Mouse (Mus musculus): ENCODE results near the gene B4galt3.
"Not testable (repeated sequence)": the region's sequence is repeated elsewhere in the genome, so short reads cannot be mapped to it uniquely, and the experiment has no call there.

Gene B4galt3

DNA sequence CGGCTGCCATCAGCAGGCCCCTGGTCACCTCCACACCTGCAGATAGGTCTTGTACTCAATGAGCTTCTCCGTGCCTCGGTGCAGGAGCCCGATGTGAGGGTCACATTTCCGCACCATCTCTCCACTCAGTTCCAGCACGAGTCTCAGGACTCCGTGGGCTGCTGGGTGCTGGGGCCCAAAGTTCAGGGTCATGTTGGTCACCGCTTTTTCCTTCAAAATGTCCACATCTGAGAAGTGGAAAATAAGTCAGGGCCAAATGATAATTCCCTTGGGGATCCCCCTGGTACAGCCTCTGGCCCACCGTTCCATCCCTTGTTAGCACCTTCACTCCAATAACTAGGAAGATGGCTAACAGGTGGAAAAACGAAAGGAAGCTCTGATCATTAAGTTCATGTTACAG, 29.2 kb upstream of the B4galt3 start:
- DNase-seq (ENCODE audit: low spot score): no peak

- DNase-seq (ENCODE audit: low spot score): not testable (repeated sequence)
These were observed 28.2 kb upstream of the B4galt3 start for GRCm38 (mm10) chr1:171241952-171242351.

DNA sequence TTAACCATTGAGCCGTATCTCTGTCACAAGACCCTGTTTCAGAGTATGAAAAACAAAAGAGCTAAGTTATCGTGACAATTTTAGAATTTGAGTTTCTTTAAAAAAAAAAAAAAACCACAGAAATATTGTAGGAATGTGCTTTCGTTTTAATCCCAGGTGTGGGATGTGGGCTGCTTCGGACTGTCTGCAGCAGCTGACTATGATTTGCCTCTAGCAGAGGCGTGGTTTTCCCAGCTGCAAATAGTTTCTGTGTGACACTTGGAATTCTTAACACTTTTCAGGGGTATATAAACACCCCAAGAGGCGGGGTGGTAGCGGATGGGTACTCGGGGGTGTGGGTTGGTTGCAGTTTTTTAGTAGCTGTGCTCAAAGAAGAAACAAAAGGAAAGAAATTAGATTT, 24.8 kb upstream of the B4galt3 start:
- no peak for DNase-seq (ENCODE audit: low spot score)

DNA sequence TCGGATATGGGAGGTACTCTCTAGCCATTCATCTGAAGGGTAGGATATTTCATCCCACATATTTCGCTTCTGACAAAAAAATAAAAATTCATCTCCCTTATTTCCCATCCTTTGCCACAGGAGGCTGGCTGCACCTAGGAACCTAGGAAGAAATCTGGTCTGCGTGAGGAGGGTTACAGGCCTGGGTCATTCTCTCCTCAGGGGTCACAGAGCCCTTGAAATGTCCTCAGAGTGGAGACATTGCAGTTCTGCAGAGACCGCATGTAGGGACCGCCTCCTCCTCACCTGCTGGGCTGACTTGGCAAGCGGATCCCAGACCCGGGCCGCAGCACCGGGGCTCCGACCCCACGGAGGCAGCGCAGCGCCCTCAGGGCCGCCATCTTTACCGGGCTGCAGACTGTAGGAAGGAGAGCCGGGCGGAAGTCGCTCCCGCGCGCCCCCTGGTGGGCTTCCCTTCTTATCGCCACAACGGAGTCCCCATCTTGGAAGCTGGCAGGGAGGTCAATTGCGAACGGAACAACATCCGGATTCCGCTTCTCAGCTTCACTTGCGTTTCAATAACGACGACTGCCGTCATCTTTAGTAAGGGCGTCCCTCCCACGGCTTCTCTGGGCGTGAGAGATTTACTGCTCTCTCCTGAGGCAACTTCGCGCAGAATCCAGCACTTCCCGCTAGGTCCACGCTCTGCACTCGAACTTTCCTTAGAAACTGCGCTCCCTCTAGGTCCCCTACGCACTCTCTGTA, 23.2 kb upstream of the B4galt3 start:
- peak; percentile 85 for DNase-seq (ENCODE audit: low spot score)

GRCm38 (mm10) chr1:171247453-171247841, 22.7 kb upstream of the B4galt3 start:
- no peak for DNase-seq (ENCODE audit: low spot score)

DNA sequence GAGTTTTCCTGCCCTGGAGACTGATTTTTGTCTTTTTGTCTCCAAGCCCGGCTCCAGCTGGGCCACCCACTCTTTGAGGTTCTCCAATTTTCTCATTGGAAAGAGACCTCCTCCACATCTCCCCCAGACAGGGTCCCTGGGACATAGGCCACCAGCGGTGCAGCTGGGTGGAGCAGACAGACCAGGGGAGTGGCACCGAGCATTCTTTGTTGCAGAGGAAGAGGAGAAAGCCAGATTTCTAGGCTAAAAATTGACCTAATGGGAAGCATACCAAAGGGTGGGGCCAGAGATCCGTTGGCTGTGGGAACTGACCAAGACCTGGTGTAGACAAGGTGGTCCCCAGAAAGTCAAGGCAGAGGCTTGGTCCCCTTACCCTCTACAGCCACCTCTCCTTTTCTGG, 22.2 kb upstream of the B4galt3 start:
- no peak for DNase-seq (ENCODE audit: low spot score)

- no peak for DNase-seq (ENCODE audit: low spot score)
These were observed 21.5 kb upstream of the B4galt3 start for GRCm38 (mm10) chr1:171248386-171249226.

GRCm38 (mm10) chr1:171249913-171250600, 20.1 kb upstream of the B4galt3 start, which contains the start of gene Adamts4:
Gene Adamts4 (plus strand): TSS chr1:171250421.
- DNase-seq (ENCODE audit: low spot score): no peak

DNA sequence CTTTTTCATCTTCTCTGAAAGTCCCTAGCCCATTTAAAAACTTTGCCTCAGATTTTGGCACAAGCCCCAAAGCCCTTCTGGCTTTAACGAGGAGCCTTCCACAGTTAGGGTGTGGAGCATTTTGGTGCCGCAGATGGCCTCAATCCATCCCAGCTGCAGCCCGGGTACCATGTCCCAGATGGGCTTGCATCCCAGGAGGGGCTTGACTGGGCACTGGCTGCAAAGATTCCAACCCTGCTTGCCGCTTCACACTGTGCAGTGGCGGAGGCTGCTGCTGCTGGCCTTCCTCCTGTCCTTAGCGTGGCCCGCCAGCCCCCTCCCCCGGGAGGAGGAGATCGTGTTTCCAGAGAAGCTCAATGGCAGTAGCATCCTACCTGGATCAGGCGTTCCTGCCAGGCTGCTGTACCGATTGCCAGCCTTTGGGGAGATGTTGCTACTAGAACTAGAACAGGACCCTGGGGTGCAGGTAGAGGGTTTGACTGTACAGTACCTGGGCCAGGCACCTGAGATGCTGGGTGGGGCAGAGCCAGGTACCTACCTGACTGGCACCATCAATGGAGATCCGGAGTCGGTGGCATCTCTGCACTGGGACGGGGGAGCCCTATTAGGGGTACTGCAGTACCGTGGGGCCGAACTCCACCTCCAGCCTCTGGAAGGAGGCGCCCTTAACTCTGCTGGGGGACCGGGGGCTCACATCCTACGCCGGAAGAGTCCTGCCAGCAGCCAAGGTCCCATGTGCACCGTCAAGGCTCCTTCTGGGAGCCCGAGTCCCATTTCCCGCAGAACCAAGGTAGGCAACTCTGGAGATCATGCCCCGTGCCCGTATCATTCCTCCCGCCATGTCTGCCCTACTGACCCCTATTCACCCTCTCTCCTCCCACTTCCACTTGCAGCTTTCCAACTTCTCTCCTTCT, 19.2 kb upstream of the B4galt3 start, which contains the start of gene Ndufs2:
Ndufs2 (minus strand) TSS at position 709 of the 914 bp plus-strand sequence.
- DNase-seq (ENCODE audit: low spot score): no peak

DNA sequence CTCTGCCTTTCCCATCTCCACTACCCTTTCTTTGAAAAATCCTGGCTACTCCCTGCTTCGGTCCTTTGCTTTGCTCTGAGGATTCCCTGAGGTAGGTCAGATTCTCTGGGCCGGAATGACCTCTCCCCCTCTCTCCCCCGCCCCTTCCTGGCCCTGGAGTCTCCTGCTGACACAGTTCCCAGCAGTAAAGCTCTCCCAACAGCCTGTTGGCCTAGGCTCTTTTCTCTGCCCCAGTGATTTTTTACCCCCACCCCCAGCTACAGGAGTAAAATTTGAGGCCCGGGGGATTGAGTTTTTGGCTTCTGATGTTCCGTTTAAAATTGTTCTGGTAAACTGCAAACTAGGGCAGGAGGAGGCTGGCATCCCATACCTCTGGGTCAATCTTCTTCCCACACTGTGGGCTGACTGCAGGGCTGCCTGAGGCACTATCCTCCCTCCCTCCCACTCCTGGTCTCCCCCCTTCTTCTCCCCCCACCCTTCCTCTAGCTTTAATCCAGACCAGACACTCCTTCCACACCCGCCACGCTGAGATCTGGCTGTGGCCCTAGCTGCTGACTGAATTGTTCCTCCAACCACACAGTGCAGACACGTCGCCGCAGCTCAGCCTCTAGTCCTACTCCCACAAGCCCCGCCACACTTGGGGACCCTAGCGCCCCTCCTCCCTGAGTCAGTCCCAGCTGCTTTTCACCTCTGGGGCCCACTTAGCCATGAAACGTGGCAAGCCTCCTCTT, 18.4 kb upstream of the B4galt3 start:
- DNase-seq (ENCODE audit: low spot score): no peak

DNA sequence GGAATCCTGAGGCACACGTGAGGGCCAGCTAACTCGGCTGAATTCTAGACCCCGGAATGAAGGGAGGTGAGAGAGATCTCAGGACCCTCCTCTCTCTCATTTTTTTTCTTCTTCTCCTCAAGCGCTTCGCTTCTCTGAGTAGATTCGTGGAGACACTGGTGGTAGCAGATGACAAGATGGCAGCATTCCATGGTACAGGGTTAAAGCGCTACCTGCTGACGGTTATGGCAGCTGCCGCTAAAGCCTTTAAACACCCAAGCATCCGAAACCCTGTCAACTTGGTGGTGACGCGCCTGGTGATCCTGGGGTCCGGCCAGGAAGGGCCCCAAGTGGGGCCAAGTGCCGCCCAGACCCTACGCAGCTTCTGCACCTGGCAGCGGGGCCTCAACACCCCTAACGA, 17.7 kb upstream of the B4galt3 start:
- no peak for DNase-seq (ENCODE audit: low spot score)

DNA sequence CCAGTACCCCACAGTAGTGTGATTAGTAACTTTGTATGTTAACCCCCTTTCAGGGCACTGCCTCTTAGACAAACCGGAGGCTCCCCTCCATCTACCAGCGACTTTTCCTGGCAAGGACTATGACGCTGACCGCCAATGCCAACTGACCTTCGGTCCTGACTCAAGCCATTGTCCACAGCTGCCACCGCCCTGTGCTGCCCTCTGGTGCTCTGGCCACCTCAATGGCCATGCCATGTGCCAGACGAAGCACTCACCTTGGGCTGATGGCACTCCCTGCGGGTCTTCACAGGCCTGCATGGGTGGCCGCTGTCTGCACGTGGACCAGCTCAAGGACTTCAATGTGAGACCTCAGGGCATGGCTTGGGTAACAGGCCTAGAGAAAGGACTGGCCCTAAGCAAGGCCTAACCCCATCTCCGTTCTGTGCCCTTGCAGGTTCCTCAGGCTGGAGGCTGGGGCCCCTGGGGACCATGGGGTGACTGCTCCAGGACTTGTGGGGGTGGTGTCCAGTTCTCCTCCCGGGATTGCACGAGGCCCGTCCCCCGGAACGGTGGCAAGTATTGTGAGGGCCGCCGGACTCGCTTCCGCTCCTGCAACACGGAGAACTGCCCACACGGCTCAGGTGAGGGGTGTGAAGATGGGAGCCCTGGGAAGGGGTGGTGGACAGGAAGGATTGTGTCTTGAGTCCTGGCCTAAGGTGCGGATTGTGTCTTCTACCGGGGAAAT, 13.9 kb upstream of the B4galt3 start:
- DNase-seq (ENCODE audit: low spot score): no peak

DNA sequence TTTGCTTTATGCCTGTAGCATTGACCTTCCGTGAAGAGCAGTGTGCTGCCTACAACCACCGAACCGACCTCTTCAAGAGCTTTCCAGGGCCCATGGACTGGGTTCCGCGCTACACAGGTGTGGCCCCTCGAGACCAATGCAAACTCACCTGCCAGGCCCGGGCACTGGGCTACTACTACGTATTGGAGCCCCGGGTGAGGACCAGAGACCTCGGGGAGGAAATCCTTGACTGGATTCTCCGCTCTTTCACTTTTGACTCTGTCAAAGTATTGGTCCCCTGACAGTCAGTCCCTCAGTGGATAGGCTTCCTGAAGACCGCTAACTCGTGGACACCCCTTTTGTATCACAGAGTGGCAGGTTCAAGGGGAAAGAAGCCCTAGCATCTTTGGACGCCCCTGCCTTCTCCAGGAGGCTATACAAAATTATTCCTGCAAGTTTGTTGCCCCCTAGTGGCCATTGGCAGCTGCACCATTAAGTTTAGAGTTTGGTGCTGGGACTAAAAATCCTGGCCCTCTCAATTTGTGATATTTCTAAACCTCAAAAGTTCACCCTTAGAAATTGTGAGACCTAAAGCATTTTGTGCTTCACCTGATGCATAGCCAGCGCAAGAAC, 13.1 kb upstream of the B4galt3 start:
- DNase-seq (ENCODE audit: low spot score): no peak

- no peak for DNase-seq (ENCODE audit: low spot score)
These were observed 12.3 kb upstream of the B4galt3 start for GRCm38 (mm10) chr1:171257781-171258180.

GRCm38 (mm10) chr1:171258921-171259320, 11.2 kb upstream of the B4galt3 start:
- DNase-seq (ENCODE audit: low spot score): no peak

GRCm38 (mm10) chr1:171260316-171260715, 9.8 kb upstream of the B4galt3 start:
- no peak for DNase-seq (ENCODE audit: low spot score)

GRCm38 (mm10) chr1:171262594-171263130, 7.5 kb upstream of the B4galt3 start:
- no peak for DNase-seq (ENCODE audit: low spot score)

DNA sequence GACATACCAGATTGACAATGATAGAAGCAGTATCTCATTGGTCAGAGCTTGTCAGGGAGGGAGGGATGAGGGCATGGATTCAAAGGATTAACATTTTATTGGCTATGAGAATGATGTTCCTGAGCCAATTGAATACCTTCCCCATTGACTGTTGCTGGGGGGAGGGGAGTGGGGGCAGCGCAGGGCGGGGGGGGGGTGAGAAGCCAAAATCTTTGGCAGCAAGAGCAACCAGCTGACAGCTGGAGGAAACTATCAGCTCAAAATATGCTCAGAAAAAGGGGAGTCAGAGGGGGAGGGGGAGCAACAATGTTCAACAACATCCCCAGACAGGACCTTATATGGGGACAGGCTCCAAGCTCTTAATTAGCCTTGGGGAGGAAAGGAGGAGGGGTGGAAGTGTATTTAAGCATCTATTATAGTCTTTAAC, 6.9 kb upstream of the B4galt3 start:
- DNase-seq (ENCODE audit: low spot score): no peak

Measured in ovary, postnatal 10 days (tissue).